Mouse (Mus musculus): ENCODE results near the gene Rabl6.
A peak's percentile ranks its signal among the peaks of the same experiment; 100 is the strongest.

Rabl6 gene

DNA sequence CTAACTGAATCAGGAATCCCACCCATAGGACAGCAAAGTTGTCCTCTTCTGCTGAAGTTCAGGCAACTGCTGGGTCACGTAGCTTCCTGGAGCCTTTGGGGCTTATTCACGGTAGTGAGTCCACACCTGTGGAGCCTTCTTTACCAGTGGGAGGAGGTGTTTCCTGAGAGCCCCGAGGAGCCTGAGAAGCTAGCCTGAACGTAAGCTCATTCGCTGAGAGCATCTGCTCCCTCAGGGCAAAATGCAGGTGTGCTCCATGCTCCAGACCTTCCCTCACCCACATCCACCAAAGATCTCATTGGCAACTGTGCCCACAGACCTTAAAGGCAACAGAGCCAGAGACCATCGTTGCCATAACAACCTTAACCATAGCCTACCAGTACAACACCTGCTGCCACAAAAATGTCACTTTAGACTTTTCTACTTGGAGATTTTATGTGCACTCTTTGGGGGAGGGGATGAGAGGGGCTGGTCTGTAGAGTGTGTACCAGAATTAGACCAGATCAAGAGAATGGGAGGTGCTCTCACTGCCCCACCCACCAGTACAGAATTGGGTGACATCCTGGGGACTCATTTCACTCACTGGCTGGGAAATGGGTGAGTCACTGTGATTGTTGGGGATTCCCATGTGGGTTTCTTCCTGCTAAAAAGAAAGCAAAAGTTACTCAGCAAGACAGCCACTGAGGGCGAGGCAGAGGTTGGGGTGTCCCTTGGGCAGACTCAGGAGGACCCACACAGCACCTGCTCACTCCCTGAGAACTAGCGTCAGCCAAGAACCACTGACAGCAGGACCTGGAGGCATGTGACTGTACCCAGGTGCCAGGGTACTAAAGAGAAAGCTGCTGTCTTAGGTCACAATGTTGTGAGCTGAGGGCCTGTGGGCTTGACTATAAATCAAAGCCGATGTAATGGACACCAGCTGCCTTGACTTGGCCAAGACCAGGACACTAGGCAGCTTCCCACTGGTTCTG is 59.0 kb downstream of the Rabl6 start:
- no peak for DNase-seq (ENCODE audit: extremely low read depth, low read depth, low spot score)

DNA sequence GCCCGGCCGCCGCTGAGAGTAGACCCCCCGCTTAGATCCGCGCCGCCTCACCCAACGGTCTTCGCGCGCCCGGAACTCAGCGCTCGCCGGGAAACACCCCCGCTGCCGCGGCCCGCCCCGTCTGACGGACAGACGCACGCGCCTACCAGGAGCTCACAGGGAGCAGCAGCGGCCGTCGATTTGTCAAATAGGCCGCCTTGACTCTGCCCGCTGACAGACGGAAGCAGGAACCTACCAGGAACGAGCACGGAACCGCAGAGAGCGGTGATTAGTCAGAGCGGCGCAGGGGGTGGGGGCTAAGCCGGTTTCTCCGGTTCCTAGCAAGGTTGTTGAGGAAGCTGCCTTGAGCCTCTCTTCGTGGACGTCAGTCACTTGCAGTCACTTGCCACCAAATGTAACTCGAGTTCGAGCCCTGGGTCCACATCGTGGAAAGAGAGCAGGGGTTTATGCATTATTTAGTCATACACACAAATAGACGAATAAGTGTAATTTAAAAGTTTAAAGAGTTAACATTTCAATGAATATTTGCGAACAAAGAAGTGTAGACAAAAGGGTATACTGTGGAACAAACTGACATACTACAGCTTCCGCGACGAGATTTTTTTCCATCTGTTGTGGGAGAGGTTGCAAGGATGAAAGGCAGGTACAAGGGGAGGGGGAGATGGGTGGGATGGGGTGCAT is 61.4 kb downstream of the Rabl6 start, which contains the start of gene Traf2:
Gene Traf2, minus strand, starts transcription at position 130 of the 681 bp plus-strand sequence.
- peak; percentile 92 for DNase-seq (ENCODE audit: extremely low read depth, low read depth, low spot score)

DNA sequence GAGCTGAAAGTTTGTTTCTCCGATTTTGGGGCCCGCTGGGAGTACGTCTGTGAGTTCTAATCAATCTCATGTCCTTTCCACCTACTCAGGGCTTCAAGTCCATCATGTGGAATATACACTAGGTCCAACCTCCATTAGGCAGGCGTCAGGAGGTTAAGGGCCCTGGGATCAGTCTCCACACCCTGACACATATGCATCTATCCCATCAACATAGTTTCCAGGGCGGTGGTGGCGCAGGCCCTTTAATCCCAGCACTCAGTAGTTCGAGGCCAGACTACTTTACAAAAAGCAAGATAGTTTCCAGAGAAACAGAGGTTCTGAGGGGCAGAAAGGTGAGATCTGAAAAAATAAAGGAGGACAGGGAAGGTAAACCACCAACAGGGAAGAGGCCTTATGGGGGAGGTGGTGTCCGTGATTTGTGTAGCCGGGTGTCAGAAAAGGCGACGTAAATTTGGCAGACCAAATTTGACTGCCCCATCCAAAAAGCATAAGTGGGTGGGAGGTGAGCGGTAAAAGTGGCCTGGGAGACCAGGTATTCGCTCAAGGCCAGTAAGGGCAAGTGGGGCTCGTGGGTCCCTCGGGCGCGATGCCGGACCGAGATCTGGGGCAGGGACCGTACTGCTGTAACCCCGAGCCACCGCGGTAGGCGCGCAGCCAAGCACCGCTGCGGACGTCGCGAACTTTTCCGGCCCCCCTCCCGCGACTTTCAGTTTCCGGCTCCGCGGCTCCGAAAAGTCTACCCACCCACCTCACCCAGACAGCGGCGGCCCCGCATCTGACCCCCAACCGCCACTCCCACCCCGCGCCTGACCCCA is 62.1 kb downstream of the Rabl6 start:
- DNase-seq (ENCODE audit: extremely low read depth, low read depth, low spot score) = no peak

DNA sequence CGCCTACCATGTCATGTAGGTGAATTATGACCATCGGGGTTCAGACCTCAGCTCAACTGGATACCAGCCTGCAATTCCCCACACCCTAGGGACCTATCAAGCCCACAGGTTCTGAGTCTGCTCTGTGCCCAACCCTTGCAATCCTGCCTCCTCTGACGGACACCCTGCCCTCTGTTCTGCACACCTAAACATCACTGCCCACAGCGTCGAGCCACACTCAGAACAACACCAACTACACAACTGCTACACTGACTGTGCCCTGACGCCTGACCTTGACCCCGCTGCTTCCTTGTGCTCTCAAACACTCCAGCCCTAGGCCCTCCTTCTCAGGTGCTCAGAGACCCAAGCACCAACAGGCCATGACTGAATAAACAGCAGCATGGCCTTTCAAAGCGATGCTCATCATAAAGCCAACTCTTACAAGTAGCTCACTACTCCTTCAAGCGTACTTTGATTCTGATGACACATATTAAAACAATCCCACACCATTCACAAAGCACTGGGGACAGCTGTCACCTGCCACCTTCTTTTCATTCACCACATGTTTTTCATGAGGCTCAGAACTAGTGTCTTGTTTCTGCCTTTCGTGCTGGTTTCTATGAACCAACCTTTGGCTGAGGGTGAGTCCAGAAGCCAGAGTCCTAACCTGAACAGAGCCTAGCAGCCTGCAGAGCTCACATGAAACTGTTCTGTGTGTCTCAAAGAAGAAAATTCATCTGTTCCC is 66.5 kb downstream of the Rabl6 start:
- DNase-seq (ENCODE audit: extremely low read depth, low read depth, low spot score) = no peak

DNA sequence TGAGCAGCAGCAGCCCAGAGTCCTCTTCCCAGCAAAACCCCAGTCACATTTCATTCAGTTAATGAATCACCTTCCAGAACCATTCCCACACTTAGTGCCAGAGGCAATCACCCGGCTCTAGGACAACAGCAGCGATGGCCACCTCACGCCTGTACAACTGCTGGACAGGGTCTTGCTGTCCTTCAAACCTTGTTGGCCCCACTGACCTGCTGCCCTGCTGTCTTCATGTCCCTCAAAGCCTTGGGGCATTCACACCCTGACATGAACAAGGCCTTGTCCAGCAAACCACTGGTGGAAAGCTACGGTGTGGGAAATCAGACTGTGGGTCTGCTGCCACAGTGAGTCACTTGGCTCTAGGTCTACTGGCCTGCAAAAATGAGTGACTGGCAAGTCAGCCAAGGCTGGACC is 67.8 kb downstream of the Rabl6 start:
- no peak for DNase-seq (ENCODE audit: extremely low read depth, low read depth, low spot score)

DNA sequence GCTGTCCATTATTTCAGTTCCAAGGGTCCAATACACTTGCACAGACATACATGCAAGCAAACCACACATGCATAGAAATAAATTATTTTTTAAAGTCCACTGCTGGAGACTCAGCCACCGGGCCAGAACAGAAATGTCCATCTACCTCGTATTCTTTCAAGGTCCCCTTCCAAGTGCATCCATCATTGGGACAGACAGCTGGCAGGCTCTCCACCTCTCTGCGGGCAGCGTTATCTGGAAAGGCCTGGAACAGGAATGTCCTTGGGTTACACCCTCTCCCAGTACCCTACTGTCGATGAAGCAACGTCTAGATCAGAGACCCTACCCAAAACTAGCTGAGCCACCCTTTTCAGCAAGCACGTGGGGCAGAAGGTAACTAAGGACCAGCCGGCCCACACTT is 71.8 kb downstream of the Rabl6 start:
- DNase-seq (ENCODE audit: extremely low read depth, low read depth, low spot score) = no peak

DNA sequence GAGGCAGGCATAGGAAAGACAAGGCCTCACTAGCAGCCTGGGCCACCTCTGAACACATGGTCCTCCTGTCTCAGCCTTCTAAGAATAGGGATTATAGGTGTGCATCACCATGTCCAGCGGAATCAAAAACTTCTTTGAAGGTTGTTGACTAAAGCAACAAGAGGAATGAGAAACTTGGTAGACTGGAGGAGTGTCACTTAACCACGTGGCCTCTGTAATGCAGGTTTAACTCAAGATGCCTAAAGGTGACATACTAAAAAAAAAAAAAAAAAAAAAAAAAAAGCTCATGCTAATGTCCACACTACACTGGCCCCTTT is 73.5 kb downstream of the Rabl6 start:
- DNase-seq (ENCODE audit: extremely low read depth, low read depth, low spot score) = no peak

DNA sequence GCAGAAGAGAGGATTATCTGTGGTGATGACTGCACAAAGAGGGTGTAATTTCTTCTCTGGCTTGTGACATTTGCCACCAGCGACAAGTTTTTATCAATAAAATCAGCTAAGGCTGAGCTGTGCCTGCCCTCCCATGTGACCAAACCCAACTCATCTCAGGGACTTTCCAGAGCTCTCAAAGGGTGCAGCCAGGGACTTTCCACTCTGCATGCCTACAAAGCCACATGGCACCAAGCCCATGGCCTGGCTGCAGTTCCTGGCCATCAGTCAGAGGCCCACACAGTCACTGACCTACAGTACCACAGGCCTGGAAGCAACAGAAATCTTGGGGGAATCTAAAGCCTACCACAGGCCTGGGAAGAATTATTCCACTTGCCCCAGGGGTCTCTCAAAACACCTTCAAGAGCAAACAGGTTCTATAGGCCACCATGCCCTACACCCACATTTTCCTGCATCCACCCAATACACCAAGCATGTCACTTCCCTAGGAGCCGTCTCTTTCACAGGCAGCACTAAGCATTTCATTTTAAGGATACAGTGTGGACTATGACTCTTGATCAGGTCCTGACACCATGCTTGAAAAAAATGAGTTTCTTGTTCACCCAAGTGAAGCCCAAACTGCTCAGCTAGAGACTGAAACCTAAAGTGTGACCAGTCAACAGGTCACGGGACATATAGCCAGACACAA is 74.0 kb downstream of the Rabl6 start:
- DNase-seq (ENCODE audit: extremely low read depth, low read depth, low spot score) = peak; percentile 31

DNA sequence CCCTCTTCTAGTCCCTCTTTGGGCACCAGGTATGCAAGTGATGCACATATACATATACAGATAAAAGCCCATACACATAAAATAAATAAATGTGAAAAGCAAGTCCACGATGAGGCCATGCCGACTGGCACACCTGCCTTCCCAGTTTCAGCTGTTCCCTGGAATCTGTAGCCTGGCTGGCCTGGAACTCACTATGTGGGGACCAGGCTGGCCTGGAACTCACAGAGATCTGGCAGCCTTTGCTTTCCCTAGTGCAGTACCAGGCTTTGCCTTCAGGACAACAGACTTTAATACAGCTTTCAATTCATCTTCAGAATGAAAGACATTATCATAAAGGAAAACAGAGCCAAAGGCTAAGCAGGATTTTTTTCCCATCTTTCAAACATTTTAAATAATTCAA is 74.6 kb downstream of the Rabl6 start:
- DNase-seq (ENCODE audit: extremely low read depth, low read depth, low spot score) = no peak

Measured in fat pad, adult 2 months (tissue).